In genomic region chr2:125470553-125471295, GRCm38 (mm10) we compare ENCODE assay signal across 8 mouse cellular contexts. TPM values are rescaled to one million over a fixed set of nuclear protein-coding genes. Genes with fewer than 3 reads are reported as not detected.
DNase-seq lines count a peak whose midpoint lies in the region; ATAC-seq and TF ChIP-seq lines count a peak whose summit lies in the region.

No protein-coding gene starts in this region.

- TF ChIP-seq CTCF in layer of hippocampus, adult 2 months (conservative IDR thresholded peaks at IDR 0.05), result no peak
- TF ChIP-seq CTCF in brain, embryonic 14.5 days (IDR thresholded peaks at IDR 0.05; ENCODE audit: borderline replicate concordance, extremely low read depth, insufficient read depth, insufficient read length), result no peak
- TF ChIP-seq CTCF in heart, adult 2 months (IDR thresholded peaks at IDR 0.05), result no peak

- peaks cover 24% of the 10 kb centered on the region for H3K4me1 ChIP-seq in heart, adult 2 months (ENCODE audit: control insufficient read depth, insufficient read depth, low read length)

- TF ChIP-seq EP300 in heart, adult 2 months (IDR thresholded peaks at IDR 0.05; ENCODE audit: insufficient read depth, low read depth, low read length), result no peak; the same call in 1 of the 2 replicates

- no peak for TF ChIP-seq POLR2A in brain, embryonic 14.5 days (IDR thresholded peaks at IDR 0.05; ENCODE audit: borderline replicate concordance, extremely low read depth, insufficient read depth, insufficient read length, poor library complexity, severe bottlenecking)
- TF ChIP-seq POLR2A in heart, adult 2 months (IDR thresholded peaks at IDR 0.05; ENCODE audit: insufficient read depth, low read depth, low read length), result peak; percentile 61

- no peaks in the 10 kb centered on the region for H3K79me2 ChIP-seq in heart, adult 2 months (replicated peaks; ENCODE audit: control insufficient read depth, insufficient read depth, low read length)

- H3K36me3 ChIP-seq in heart, adult 2 months (ENCODE audit: control insufficient read depth, insufficient read depth, low read length), result peaks cover 35% of the 10 kb centered on the region

- no peaks in the 10 kb centered on the region for H3K27me3 ChIP-seq in heart, adult 2 months (ENCODE audit: control insufficient read depth, insufficient read depth, low read length)

- peak overlapping the region; percentile 65 for H3K27ac ChIP-seq in layer of hippocampus, adult 2 months
- H3K27ac ChIP-seq in heart, adult 2 months, result peak overlapping the region; percentile 89

- peak; percentile 20 to 23 for DNase-seq in layer of hippocampus, adult 2 months (ENCODE audit: low spot score in 2 of 2)
- no peak for DNase-seq in layer of hippocampus, adult 9-10 months (ENCODE audit: low spot score)
- peak; percentile 42 for DNase-seq in brain, embryonic 14.5 days (ENCODE audit: low read depth)
- DNase-seq in heart, adult 2 months, result peak; percentile 67 to 83
- peak; percentile 26 to 40 for DNase-seq in left cerebral cortex, postnatal 14 days (ENCODE audit: low spot score in 2 of 2)
- DNase-seq in ovary, postnatal 10 days (ENCODE audit: low spot score), result no peak
- DNase-seq in thymus, postnatal 14 days, result no peak

- no peak for ATAC-seq in erythroblast, adult 5-6 weeks (replicated peaks; ENCODE audit: low FRiP score, poor library complexity, severe bottlenecking)

- 30% methylated on average over 8 of the region's 8 CpGs for WGBS in heart, adult 2 months

- no peak overlapping the region; the same call in 1 of the 2 replicates for H3K4me3 ChIP-seq in layer of hippocampus, adult 2 months
- no peak overlapping the region for H3K4me3 ChIP-seq in heart, adult 2 months

- intact Hi-C loops in heart, adult 2 months (cut with DNase I), result loop anchor here (2.0 kb wide), 1 partner anchor 34 kb away; the partner anchor contains the start of gene Gm9913
- intact Hi-C loops in left cerebral cortex, postnatal 14 days (cut with DNase I), result no loop called here

- no peak overlapping the region for H3K9ac ChIP-seq in heart, adult 2 months (ENCODE audit: low read depth, low read length)

RNA-seq across cellular contexts. Expression of gene Gm9913, which starts 34.2 kb away (rescaled TPM):
- under 1 TPM; 0.33 to 0.49 TPM for total RNA-seq in layer of hippocampus, adult 2 months (2021)
- polyA plus RNA-seq in brain, embryonic 14.5 days (2012; rRNA removed), result 0.09 and 0.10 TPM in 2 replicates
- under 1 TPM; 0.21 to 0.23 TPM for total RNA-seq in heart, adult 2 months (2021)
- 0.29 and 0.35 TPM in 2 replicates for polyA plus RNA-seq in heart, adult 2 months (2012; rRNA removed)
- total RNA-seq in left cerebral cortex, postnatal 14 days (2021), result under 1 TPM in 1 of 2 experiments, not detected in 1; 0.27 TPM
- total RNA-seq in erythroblast, adult 5-6 weeks (2015; ENCODE audit: low replicate concordance), result not detected in 2 replicates
- not detected in 2 replicates for total RNA-seq in erythroblast, adult 5-6 weeks (2017; ENCODE audit: low replicate concordance)

RNA-seq across cellular contexts. Expression of gene Fbn1, which starts 37.1 kb away (rescaled TPM):
- 10 to 100 TPM in 1 of 2 experiments, 1 to 10 TPM in 1; 8.7 to 10.4 TPM for total RNA-seq in layer of hippocampus, adult 2 months (2021)
- polyA plus RNA-seq in brain, embryonic 14.5 days (2012; rRNA removed), result 3.1 and 6.9 TPM in 2 replicates
- 10 to 100 TPM; 28.8 to 43.9 TPM for total RNA-seq in heart, adult 2 months (2021)
- polyA plus RNA-seq in heart, adult 2 months (2012; rRNA removed), result 15.0 and 27.6 TPM in 2 replicates
- 1 to 10 TPM; 5.8 to 7.3 TPM for total RNA-seq in left cerebral cortex, postnatal 14 days (2021)
- total RNA-seq in erythroblast, adult 5-6 weeks (2015; ENCODE audit: low replicate concordance), result 0.42 TPM in 1 of 2 replicates, not detected in the other
- total RNA-seq in erythroblast, adult 5-6 weeks (2017; ENCODE audit: low replicate concordance), result 0.70 TPM in 1 of 2 replicates, not detected in the other

Comparison
In these comparisons a context has a peak if more than half of its experiments do, and no peak if none do; other contexts are left out.
1. DNase-seq: peak in layer of hippocampus, adult 2 months (2 of 2), brain, embryonic 14.5 days (single experiment), heart, adult 2 months (2 of 2) and left cerebral cortex, postnatal 14 days (2 of 2); none in layer of hippocampus, adult 9-10 months (single experiment), ovary, postnatal 10 days (single experiment) and thymus, postnatal 14 days (single experiment).
2. RNA of gene Fbn1, which starts 37.1 kb away (total RNA-seq): 28.8 to 43.9 TPM in heart, adult 2 months, 8.7 to 10.4 TPM in layer of hippocampus, adult 2 months and 5.8 to 7.3 TPM in left cerebral cortex, postnatal 14 days; 0.42 to 0.70 TPM in erythroblast, adult 5-6 weeks; every median in the first group is over 4 times any median in the second.